Mouse (Mus musculus): ENCODE results near the gene Zfp784.

- no peak for TF ChIP-seq POLR2A (IDR thresholded peaks at IDR 0.05; ENCODE audit: insufficient read length, low read depth)
- no peak for TF ChIP-seq MYOD1 (IDR thresholded peaks at IDR 0.05; ENCODE audit: control insufficient read depth in 1 of 3, insufficient read length in 2 of 3, low read depth in 2 of 3)
- TF ChIP-seq MYOG (IDR thresholded peaks at IDR 0.05; ENCODE audit: control insufficient read depth in 1 of 3, insufficient read depth in 1 of 3, insufficient read length in 2 of 3, low read depth in 2 of 3), result no peak
- no peak for TF ChIP-seq E2F4 (IDR thresholded peaks at IDR 0.05; ENCODE audit: insufficient read depth)
- TF ChIP-seq MAX (IDR thresholded peaks at IDR 0.05; ENCODE audit: low read depth), result no peak
- no peak for TF ChIP-seq USF1 (IDR thresholded peaks at IDR 0.05; ENCODE audit: low read depth)
- no peak for TF ChIP-seq REST (IDR thresholded peaks at IDR 0.05; ENCODE audit: insufficient read depth, insufficient read length)
- TF ChIP-seq SRF (IDR thresholded peaks at IDR 0.05; ENCODE audit: control insufficient read depth, insufficient read length, low read depth), result no peak
Measured at GRCm38 (mm10) chr7:5052438-5052837, 14.2 kb upstream of the Zfp784 start.

Measured in myocyte (in vitro differentiated cells).